Mouse (Mus musculus): Measurements from ENCODE around the gene Ccdc152. TPM values are rescaled to one million over a fixed set of nuclear protein-coding genes. Genes with fewer than 3 reads are reported as not detected.
"Not testable (repeated sequence)": the region's sequence is repeated elsewhere in the genome, so short reads cannot be mapped to it uniquely, and the experiment has no call there.

The Ccdc152 gene
- total RNA-seq, 2 experiments from 2014 or later: 0.33 TPM; not detected in 1

GRCm38 (mm10) chr15:3281216-3281615, 22.1 kb downstream of the Ccdc152 start:
- ATAC-seq (ENCODE audit: poor library complexity, severe bottlenecking): no peak

- ATAC-seq (ENCODE audit: poor library complexity, severe bottlenecking): no peak
These were observed 24.1 kb downstream of the Ccdc152 start for GRCm38 (mm10) chr15:3279242-3279641.

- ATAC-seq (ENCODE audit: poor library complexity, severe bottlenecking): peak; percentile 47
These were observed 25.9 kb downstream of the Ccdc152 start for GRCm38 (mm10) chr15:3277391-3277790.

- no peak for ATAC-seq (ENCODE audit: poor library complexity, severe bottlenecking)
These were observed 30.1 kb downstream of the Ccdc152 start for GRCm38 (mm10) chr15:3273191-3273590.

- ATAC-seq (ENCODE audit: poor library complexity, severe bottlenecking): peak; percentile 26
These were observed 32.1 kb downstream of the Ccdc152 start for GRCm38 (mm10) chr15:3271216-3271615.

GRCm38 (mm10) chr15:3270646-3271077, 32.7 kb downstream of the Ccdc152 start:
- ATAC-seq (ENCODE audit: poor library complexity, severe bottlenecking): peak; percentile 92

GRCm38 (mm10) chr15:3269996-3270645, 33.2 kb downstream of the Ccdc152 start:
- no peak for ATAC-seq (ENCODE audit: poor library complexity, severe bottlenecking)

- ATAC-seq (ENCODE audit: poor library complexity, severe bottlenecking): no peak
These were observed 33.8 kb downstream of the Ccdc152 start for GRCm38 (mm10) chr15:3269496-3269895.

- no peak for ATAC-seq (ENCODE audit: poor library complexity, severe bottlenecking)
These were observed 35.1 kb downstream of the Ccdc152 start, which contains the start of gene Selenop for GRCm38 (mm10) chr15:3268247-3268646. Gene Selenop (plus strand): TSS chr15:3268547.

- ATAC-seq (ENCODE audit: poor library complexity, severe bottlenecking): no peak
These were observed 38.5 kb downstream of the Ccdc152 start for GRCm38 (mm10) chr15:3264828-3265227.

GRCm38 (mm10) chr15:3264293-3264692, 39.0 kb downstream of the Ccdc152 start:
- peak; percentile 35; the same call in 1 of the 2 replicates for ATAC-seq (ENCODE audit: poor library complexity, severe bottlenecking)

GRCm38 (mm10) chr15:3262883-3263282, 40.4 kb downstream of the Ccdc152 start:
- no peak for ATAC-seq (ENCODE audit: poor library complexity, severe bottlenecking)

- no peak for ATAC-seq (ENCODE audit: poor library complexity, severe bottlenecking)
These were observed 43.0 kb downstream of the Ccdc152 start for GRCm38 (mm10) chr15:3260309-3260708.

- ATAC-seq (ENCODE audit: poor library complexity, severe bottlenecking): no peak
These were observed 44.3 kb downstream of the Ccdc152 start for GRCm38 (mm10) chr15:3259025-3259424.

GRCm38 (mm10) chr15:3251718-3252067, 51.6 kb downstream of the Ccdc152 start:
- ATAC-seq (ENCODE audit: poor library complexity, severe bottlenecking): no peak

- no peak for ATAC-seq (ENCODE audit: poor library complexity, severe bottlenecking)
These were observed 52.2 kb downstream of the Ccdc152 start for GRCm38 (mm10) chr15:3251031-3251717.

- no peak for ATAC-seq (ENCODE audit: poor library complexity, severe bottlenecking)
These were observed 52.7 kb downstream of the Ccdc152 start for GRCm38 (mm10) chr15:3250620-3251019.

- not testable (repeated sequence) for ATAC-seq (ENCODE audit: poor library complexity, severe bottlenecking)
These were observed 58.3 kb downstream of the Ccdc152 start for GRCm38 (mm10) chr15:3245036-3245435.

GRCm38 (mm10) chr15:3237963-3238362, 65.4 kb downstream of the Ccdc152 start:
- no peak for ATAC-seq (ENCODE audit: poor library complexity, severe bottlenecking)

- no peak for ATAC-seq (ENCODE audit: poor library complexity, severe bottlenecking)
These were observed 67.0 kb downstream of the Ccdc152 start for GRCm38 (mm10) chr15:3236338-3236737.

- peak; percentile 97 for ATAC-seq (ENCODE audit: poor library complexity, severe bottlenecking)
These were observed 69.3 kb downstream of the Ccdc152 start for GRCm38 (mm10) chr15:3233837-3234551.

All from megakaryocyte, adult 5-6 weeks (primary cell).